Mouse (Mus musculus) spleen, adult 2 months (tissue): ENCODE data around the gene Ppp1r9b. TPM values are rescaled to one million over a fixed set of nuclear protein-coding genes. Genes with fewer than 3 reads are reported as not detected.

Experiments used
- DNase-seq, 2 experiments: peaks; one replicate each; pipeline versions ENCODE4 v3.0.0 to v3.0.0-alpha.2; 2012 to 2021; ENCODE audit warnings: low spot score in 2 of 2, low read depth in 1 of 2
- H3K27ac ChIP-seq: fragments of 200-500 bp; 2 replicates; pipeline ENCODE4 v1.5.1; 2012; ENCODE audit warnings: low read length, inconsistent platforms; ENCODE audit not compliant: insufficient read depth
- H3K27me3 ChIP-seq: fragments of 200-500 bp; 2 replicates; pipeline ENCODE4 v1.6.1; 2012; ENCODE audit warnings: mild to moderate bottlenecking, moderate library complexity, low read length, inconsistent platforms; ENCODE audit not compliant: control insufficient read depth, insufficient read depth
- H3K36me3 ChIP-seq: fragments of 200-500 bp; 2 replicates; pipeline ENCODE4 v1.6.1; 2012; ENCODE audit warnings: mild to moderate bottlenecking, low read length, inconsistent platforms; ENCODE audit not compliant: control insufficient read depth, insufficient read depth
- H3K4me1 ChIP-seq: fragments of 200-500 bp; 2 replicates; pipeline ENCODE4 v1.6.1; 2011; ENCODE audit warnings: inconsistent platforms; ENCODE audit not compliant: control insufficient read depth, insufficient read depth, insufficient read length
- H3K4me3 ChIP-seq: fragments of 200-500 bp; 2 replicates; pipeline ENCODE4 v1.5.1; 2011; ENCODE audit warnings: mild to moderate bottlenecking, inconsistent platforms; ENCODE audit not compliant: insufficient read depth, insufficient read length; ENCODE audit errors: extremely low read depth
- CTCF ChIP-seq: fragments of 200-500 bp; IDR thresholded peaks from 2 replicates; pipeline ENCODE4 v1.5.1; 2011; ENCODE audit warnings: mild to moderate bottlenecking, inconsistent platforms; ENCODE audit not compliant: insufficient read depth, insufficient read length, insufficient replicate concordance; ENCODE audit errors: extremely low read depth
- POLR2A ChIP-seq: fragments of 200-500 bp; IDR thresholded peaks from 2 replicates; pipeline ENCODE4 v1.6.1; 2011; ENCODE audit warnings: low read depth, low read length, inconsistent platforms
- WGBS: fragments of 180-500 bp; shearing (Covaris S2); methylation state at CpG from one replicate; pipeline ENCODE4 v1.1.7; 2018; 5-methylcytosine and 5-hydroxymethylcytosine counted together
- polyA plus RNA-seq: library from polyadenylated mRNA; depleted of rRNA; stranded (reverse); fragments of >200 nt; gene quantifications from 2 replicates; pipeline ENCODE4 v1.2.3, GENCODE M21; 2012

Gene Ppp1r9b
- polyA plus RNA-seq, 1 experiment = 51.9 TPM

DNA sequence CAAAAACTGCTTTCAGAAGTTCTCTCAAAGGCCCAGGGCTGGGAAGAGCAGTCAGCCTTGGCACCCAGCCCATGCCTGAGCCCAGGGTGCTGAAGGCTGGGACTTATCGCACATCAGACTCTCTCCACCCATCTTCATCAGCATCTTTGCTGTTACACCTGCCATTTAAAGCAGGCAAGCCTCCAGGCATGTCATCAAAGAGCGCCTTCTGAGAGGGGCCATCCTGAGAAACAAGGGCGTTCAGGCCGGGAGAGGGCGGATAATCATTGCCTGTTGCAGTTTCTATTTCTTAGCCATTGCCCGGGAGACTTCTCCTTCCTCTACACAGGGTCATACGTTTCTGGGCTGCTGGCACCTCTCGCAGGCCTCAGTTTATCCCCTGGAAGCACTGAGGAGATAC lies 3.0 kb upstream of the Ppp1r9b start:
- Histone ChIP-seq H3K36me3 (no peaks in the 10 kb centered on the region), H3K27ac (no peak overlapping the region), H3K4me3 (no peak overlapping the region), H3K4me1 (no peaks in the 10 kb centered on the region; the same call in none of the 2 replicates), H3K27me3 (no peaks in the 10 kb centered on the region)
- no peak for DNase-seq
- TF ChIP-seq POLR2A (no peak), CTCF (no peak)
- WGBS = 74% methylated on average over 8 of the region's 8 CpGs

DNA sequence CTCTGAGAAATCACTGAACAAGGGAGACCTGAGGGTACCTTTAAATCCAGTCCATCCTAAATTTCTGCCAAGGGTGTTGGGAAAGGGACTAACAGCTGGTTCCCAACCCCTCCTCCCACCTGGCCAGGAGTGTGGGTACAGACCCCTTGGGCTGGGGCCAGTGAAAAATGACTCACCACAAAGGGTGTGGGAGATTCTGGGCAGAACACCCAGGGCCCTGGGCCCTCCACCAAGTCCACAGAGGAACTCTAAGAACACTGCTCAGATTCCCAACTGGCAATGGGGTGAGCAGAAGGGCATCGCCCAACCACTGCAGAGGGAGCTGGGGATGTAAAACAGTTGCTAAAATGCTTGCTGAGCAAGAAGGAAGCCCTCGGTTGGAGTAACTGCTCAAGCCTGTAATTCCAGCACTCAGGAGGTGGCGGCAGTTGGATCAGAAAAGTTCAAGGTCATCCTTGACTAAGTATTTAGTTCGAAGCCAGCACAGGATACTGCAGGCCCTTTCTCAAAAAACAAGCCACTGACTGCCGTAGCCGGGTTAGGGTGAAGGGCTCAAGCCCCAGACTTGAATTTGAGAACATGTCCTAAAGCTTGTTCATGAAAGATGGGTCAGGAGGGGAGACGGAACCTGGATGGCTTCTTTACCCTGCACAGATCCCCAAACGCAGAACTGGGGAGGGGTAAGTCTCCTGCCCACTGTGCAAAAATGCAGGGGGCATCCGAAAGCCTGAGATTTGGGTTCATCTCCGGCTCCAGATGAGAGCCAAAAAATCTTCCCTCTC lies 1.9 kb upstream of the Ppp1r9b start:
- H3K27me3 ChIP-seq = no peaks in the 10 kb centered on the region
- no peak for DNase-seq
- H3K4me1 ChIP-seq = peaks cover 10% of the 10 kb centered on the region
- 36% methylated on average over 10 of the region's 10 CpGs for WGBS
- H3K36me3 ChIP-seq = no peaks in the 10 kb centered on the region
- TF ChIP-seq CTCF (no peak), POLR2A (no peak)
- peak overlapping the region; percentile 83 for H3K4me3 ChIP-seq
- peak overlapping the region; percentile 87 for H3K27ac ChIP-seq

DNA sequence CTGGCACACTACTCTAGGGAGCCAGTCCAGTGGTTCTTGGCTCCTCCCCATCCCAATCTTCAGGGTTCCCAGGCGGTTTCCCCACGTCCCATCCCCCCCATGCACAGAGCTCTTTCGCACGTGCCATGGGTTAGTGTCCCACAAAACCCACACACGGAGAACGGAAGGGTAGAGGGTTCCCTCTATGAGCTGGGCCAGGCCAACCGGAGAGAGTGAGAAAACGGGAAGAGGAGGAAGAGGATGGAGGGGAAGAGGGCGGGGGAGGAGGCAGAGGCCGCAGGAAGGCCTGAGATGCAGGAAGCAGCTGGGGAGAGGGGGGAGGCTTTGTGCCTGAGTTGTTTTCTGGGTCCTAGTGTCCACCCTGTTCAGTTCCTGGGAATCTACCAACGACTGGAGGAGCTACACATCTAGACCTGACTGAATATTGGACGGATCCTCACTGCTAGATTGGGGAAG lies 1.2 kb upstream of the Ppp1r9b start:
- Histone ChIP-seq H3K4me1 (peaks cover 12% of the 10 kb centered on the region), H3K4me3 (peak overlapping the region; percentile 83), H3K27ac (peak overlapping the region; percentile 93), H3K27me3 (no peaks in the 10 kb centered on the region), H3K36me3 (no peaks in the 10 kb centered on the region; the same call in 1 of the 2 replicates)
- 2% methylated on average over 11 of the region's 12 CpGs for WGBS
- DNase-seq = peak; percentile 61 to 77
- TF ChIP-seq CTCF (0 out of 2 replicates have a peak, but pooled peaks have one; percentile 4), POLR2A (peak; percentile 13)

DNA sequence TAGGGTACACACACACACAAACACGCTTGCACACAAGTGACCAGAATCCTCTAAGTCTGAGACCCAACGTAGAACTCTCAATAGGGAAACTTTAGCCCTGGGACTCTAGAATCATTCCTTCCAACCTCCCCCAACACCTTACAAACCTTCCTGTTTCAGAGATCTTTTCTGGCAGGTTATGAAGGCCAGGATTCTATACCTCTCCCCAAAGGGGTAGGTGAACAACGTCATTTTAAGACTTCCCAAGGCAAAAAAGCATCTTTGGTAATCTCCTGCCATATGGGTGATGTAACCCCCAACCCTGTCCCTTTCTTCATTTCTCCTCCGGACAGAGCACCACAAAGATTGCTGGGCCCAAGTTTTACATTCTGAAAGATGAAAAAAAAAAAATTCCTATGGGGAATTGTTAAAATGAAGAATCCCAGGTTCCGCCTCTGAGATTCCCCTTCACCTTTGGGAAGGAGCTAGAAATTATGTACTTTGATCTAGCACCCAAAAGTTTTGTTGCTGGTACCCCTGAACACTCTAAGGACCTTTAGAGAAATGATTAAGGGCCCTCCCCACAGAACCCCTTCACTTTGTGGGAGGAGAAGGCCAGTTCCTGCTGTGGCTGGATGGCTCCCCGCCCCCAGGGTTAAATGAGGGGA lies 610 bp upstream of the Ppp1r9b start:
- Histone ChIP-seq H3K4me1 (peaks cover 16% of the 10 kb centered on the region), H3K27me3 (no peaks in the 10 kb centered on the region), H3K36me3 (no peaks in the 10 kb centered on the region; the same call in 1 of the 2 replicates), H3K27ac (peak overlapping the region; percentile 93), H3K4me3 (peak overlapping the region; percentile 83)
- no peak for TF ChIP-seq CTCF
- TF ChIP-seq POLR2A = no peak
- no peak for DNase-seq
- WGBS = 22% methylated on average over 6 of the region's 6 CpGs

DNA sequence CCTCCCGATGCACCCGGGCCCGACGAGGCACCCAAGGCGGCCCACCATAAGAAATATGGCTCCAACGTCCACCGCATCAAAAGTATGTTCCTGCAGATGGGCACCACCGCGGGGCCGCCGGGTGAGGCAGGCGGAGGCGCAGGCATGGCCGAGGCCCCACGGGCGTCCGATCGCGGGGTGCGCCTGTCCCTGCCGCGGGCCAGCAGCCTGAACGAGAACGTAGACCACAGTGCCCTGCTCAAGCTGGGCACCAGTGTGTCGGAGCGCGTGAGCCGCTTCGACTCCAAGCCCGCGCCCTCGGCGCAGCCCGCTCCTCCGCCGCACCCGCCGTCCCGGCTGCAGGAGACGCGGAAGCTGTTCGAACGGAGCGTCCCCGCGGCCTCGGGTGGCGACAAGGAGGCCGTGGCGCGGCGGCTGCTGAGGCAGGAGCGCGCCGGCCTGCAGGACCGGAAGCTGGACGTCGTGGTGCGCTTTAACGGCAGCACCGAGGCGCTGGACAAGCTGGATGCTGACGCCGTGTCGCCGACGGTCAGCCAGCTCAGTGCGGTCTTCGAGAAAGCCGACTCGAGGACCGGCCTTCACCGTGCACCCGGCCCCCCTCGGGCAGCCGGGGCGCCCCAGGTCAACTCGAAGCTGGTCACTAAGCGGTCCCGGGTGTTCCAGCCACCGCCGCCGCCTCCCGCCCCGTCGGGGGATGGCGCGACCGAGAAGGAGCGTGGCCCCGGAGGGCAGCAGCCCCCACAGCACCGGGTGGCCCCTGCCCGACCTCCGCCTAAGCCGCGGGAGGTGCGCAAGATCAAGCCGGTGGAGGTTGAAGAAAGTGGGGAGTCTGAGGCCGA lies 1.0 kb downstream of the Ppp1r9b start:
- H3K27ac ChIP-seq = peak overlapping the region; percentile 77
- peak in 1 of 2 experiments; percentile 50 for DNase-seq
- WGBS = under 1% methylated on average over 98 of the region's 99 CpGs
- H3K4me3 ChIP-seq = peak overlapping the region; percentile 81
- H3K36me3 ChIP-seq = peaks cover 1% of the 10 kb centered on the region; the same call in 1 of the 2 replicates
- TF ChIP-seq CTCF = no peak
- no peak for TF ChIP-seq POLR2A
- H3K27me3 ChIP-seq = no peaks in the 10 kb centered on the region
- peaks cover 17% of the 10 kb centered on the region for H3K4me1 ChIP-seq

DNA sequence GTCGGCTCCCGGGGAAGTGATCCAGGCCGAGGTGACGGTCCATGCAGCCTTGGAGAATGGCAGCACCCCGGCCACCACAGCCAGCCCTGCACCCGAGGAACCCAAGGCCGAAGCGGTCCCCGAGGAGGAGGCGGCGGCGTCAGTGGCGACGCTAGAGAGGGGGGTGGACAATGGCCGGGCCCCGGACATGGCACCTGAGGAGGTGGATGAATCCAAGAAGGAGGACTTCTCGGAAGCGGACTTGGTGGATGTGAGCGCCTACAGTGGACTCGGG lies 1.6 kb downstream of the Ppp1r9b start:
- peaks cover 20% of the 10 kb centered on the region for H3K4me1 ChIP-seq
- no peaks in the 10 kb centered on the region for H3K27me3 ChIP-seq
- under 1% methylated on average over 20 of the region's 20 CpGs for WGBS
- peaks cover 2% of the 10 kb centered on the region for H3K36me3 ChIP-seq
- peak overlapping the region; percentile 81 for H3K4me3 ChIP-seq
- no peak for TF ChIP-seq POLR2A
- no peak for TF ChIP-seq CTCF
- no peak for DNase-seq
- peak overlapping the region; percentile 77 for H3K27ac ChIP-seq
